Mouse (Mus musculus) lung, adult 2 months (tissue): Measurements from ENCODE around the gene Gm11037.

ENCODE experiments used
- CTCF ChIP-seq: fragments of 200-500 bp; IDR thresholded peaks from 2 replicates; pipeline ENCODE4 v1.5.1; 2011; ENCODE audit warnings: mild to moderate bottlenecking, low read length, control low read depth; ENCODE audit not compliant: insufficient read depth
- POLR2A ChIP-seq: fragments of 200-500 bp; IDR thresholded peaks from 2 replicates; pipeline ENCODE4 v1.6.1; 2011; ENCODE audit warnings: low read depth, mild to moderate bottlenecking, control low read depth, low read length, borderline replicate concordance; ENCODE audit errors: extremely low read depth

DNA sequence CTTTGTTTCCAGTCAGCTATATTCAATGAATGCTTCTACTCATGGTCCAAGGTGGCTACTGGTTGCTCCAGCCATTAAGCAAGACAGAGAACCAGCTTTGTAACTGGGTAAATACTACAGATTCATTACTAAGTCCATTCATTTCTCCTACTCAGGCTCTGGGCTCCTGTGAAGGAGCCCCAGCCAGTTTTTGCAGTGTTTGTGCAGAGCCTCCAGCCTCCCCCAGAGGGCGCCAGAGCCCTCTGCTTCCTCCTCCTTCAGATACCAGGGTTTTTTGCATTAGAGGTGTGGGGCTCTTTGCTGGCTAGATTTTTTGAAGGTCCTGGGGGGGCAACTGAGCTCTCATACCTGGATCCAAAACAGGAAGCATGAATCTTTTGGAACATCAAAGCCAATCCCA is 38.5 kb upstream of the Gm11037 start:
- TF ChIP-seq CTCF (peak; percentile 89), POLR2A (no peak)
